Mouse (Mus musculus) gonadal fat pad, adult 2 months (tissue): ENCODE results near the gene Capn1. TPM values are rescaled to one million over a fixed set of nuclear protein-coding genes. Genes with fewer than 3 reads are reported as not detected.
"Not testable (repeated sequence)": the region's sequence is repeated elsewhere in the genome, so short reads cannot be mapped to it uniquely, and the experiment has no call there.

ENCODE experiments used
- DNase-seq: peaks from one replicate; pipeline ENCODE4 v3.0.0-alpha.2; 2012; ENCODE audit warnings: low read depth
- polyA plus RNA-seq: library from polyadenylated mRNA; depleted of rRNA; stranded (reverse); fragments of >200 nt; gene quantifications from 2 replicates; pipeline ENCODE4 v1.2.3, GENCODE M21; 2012; rRNA removed

Capn1 gene
- 70.6 and 85.2 TPM in 2 replicates for polyA plus RNA-seq

DNA sequence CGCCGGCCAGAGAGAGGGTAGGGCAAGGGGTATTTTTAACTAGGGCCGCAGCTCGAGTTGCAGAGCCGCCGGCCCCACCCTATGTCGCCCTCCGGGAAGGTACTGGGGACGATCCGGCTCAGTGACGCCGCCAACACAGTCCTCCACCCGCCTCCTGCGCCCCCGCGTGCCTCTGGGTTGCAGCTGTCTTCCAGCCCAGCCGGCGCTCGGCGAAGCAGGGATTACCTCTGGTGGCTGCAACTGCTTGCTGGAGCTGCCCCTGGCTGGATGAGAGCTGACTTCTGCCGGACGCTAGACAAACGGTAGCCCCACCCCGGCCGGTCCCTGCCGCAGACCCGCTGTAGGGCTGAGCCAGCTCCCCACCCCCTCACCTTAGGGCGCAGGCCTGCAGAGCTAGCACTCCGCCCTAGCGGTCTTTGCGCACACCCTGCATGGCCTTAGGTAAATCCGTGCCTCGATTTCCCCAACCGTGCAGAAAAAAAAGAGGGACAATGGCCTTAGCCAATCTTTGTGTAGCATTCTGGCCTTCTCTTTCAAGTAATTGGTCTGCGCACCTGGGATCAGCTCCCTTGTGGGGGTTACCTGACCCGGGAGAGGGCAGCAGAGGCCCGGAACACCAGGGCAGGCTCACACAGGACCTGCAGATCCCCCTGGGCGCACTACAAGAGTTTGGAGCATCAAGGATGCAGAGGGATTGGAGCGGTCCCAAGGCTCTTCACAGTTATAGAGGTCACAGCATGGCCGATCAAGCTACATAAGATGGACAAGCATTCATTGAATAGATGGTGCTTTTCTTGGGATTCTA, at the start of gene Capn1:
Gene Capn1, minus strand, starts transcription at position 387 of the 805 bp plus-strand sequence.
- no peak for DNase-seq

DNA sequence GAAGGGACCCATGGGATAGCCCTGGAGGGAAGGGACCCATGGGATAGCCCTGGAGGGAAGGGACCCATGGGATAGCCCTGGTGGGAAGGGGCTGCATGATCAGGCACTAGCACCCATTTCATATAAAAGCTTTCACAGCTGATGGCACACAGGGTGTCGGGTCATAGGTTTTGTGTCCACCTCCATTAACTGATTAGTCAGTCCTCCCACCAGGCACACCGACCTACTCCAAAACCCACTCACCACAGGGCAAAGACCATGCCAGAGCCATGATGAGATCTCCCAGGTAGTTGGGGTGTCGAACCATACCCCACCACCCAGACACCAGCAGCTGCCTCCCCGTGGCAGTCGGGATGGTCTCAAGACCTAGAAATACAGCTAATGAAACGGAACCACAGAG, 47.4 kb upstream of the Capn1 start:
- DNase-seq: no peak

DNA sequence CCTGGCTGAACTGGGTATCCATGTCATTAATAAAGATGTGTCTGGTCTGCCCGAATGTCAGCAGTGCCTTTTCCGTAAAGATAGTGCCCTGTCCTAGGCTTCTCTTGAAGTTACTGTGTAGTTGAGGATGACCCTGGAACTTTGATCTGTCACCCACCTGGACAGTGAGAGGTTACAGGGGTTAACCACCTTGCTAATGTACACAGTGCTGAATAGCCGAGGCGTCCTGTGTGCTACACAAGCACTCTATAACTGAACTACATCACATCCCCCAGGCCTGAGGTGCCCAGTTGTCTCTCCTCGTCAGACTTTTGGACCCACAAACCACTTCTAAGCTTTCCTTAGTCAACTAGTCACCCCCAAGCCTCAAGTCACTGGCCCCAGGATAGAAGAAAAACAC, 46.7 kb upstream of the Capn1 start:
- DNase-seq: no peak

DNA sequence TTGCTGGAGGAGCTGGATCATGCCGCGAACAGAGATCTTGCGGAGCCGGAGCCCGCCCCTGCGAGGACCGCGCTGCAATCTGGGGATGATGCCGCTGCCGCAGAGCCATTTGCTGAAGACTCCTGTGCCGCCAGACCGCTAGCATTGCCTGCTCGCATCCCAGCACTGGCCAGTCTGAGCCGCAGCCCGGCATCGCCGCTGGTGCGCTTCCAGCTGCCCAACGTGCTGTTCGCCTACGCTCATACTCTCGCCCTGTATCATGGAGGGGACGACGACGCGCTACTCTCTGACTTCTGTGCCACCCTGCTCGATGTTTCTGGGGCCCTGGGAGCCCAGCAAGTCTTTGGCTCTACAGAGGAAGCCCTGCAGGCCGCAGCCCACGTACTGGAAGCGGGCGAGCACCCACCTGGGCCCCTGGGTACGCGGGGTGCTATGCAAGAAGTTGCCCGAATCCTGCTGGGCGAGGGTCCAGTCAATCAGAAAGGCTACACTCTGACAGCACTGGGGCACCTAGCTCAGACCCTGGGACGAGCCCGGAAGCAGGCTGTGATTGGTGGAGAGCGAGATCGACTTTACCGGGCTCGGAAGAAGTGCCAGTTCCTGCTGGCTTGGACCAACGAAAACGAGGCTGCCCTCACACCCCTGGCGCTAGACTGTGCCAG, 46.1 kb upstream of the Capn1 start:
- no peak for DNase-seq

DNA sequence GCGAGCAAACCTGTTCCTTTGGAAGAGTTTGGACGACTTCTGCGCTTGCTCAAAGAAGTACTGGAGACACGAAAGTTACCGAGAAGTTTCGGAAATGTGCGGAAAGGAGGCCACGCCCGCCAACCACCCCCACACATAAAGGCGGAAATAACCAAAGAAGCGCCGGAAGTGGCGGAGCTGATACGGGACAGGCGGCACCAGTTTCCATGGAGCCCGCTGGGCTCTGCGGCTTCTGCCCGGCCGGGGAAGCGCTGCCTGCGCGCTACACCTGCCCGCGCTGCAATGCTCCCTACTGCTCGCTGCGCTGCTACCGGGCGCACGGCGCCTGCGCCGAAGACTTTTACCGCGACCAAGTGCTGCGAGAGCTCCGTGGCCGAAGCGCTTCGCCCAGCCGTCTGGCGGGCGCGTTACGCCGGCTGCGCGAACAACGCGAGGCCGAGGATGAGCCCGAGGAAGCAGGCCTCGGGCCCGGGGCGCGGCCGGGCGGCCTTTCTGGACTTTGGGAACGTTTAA, 45.4 kb upstream of the Capn1 start, which contains the start of gene Znhit2:
Gene Znhit2, plus strand, starts transcription at position 172 of the 513 bp plus-strand sequence.
- DNase-seq: no peak

DNA sequence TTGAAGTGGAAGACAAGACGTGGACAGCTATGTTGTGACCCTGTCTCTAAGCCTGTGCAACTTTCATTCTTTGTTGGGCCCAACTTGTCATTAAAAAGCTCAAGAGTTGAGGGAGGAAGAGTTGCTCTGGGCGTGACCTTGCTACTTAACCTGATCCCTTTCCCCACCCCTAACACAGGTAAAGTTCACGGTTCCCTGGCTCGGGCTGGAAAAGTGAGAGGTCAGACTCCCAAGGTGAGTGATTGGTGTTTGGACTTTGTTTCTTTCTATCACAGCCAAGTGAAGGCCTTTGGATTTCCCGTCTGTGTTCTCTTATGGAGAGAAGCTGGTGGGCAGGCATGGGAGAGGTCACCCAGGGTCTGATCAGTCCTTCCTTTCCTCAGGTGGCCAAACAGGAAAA, 43.3 kb upstream of the Capn1 start:
- DNase-seq: no peak

GRCm38 (mm10) chr19:6058513-6058912, 42.8 kb upstream of the Capn1 start:
- no peak for DNase-seq

- no peak for DNase-seq
Observed at GRCm38 (mm10) chr19:6057313-6058096, 41.8 kb upstream of the Capn1 start, which contains the start of the genes Mrpl49 and Fau. TSS of gene Mrpl49 (minus strand) at chr19:6057785. TSS of gene Fau (plus strand) at chr19:6057844.

DNA sequence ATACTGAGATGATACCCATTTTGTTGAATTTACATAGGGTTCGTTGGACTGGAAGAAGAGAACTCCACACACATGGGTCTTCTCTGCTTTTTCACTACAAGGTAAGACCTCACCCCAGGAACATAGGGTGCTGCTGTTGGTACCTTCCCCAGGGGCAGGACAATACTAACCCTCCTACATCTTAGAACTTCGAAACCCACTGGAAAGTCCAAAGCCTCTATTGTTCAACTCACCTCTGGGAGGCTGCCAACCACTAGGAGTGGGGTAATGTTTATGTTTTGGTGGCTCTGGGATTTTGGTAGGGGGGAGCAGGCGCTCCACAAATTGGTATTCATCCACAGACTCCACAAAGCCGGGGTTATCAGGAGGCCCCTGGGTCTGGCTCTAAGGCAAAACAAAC, 41.0 kb upstream of the Capn1 start:
- no peak for DNase-seq

DNA sequence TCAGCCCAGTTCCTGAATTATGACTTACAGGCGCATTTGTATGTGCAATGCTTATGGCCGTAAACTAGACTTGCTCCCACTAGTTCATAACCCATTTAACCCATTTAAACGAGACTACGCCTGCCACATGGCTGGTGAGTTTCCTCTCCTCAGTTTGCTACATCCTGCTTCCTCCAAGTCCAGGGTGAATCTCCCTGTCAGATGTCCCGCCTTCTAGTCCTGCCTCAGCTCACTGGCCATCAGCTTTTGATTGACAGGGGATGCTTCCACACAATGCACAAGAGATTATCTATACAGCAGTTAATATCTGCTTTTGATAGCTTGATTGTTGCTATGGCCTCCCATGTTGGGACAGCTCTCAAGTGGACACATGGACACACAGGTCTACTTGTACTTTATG, 38.6 kb upstream of the Capn1 start:
- no peak for DNase-seq

GRCm38 (mm10) chr19:6052516-6052915, 36.8 kb upstream of the Capn1 start:
- no peak for DNase-seq

- no peak for DNase-seq
Observed at GRCm38 (mm10) chr19:6048681-6049410, 33.1 kb upstream of the Capn1 start.

GRCm38 (mm10) chr19:6047899-6048166, 32.1 kb upstream of the Capn1 start:
- no peak for DNase-seq

- DNase-seq: no peak
Observed at GRCm38 (mm10) chr19:6047154-6047898, 31.6 kb upstream of the Capn1 start.

DNA sequence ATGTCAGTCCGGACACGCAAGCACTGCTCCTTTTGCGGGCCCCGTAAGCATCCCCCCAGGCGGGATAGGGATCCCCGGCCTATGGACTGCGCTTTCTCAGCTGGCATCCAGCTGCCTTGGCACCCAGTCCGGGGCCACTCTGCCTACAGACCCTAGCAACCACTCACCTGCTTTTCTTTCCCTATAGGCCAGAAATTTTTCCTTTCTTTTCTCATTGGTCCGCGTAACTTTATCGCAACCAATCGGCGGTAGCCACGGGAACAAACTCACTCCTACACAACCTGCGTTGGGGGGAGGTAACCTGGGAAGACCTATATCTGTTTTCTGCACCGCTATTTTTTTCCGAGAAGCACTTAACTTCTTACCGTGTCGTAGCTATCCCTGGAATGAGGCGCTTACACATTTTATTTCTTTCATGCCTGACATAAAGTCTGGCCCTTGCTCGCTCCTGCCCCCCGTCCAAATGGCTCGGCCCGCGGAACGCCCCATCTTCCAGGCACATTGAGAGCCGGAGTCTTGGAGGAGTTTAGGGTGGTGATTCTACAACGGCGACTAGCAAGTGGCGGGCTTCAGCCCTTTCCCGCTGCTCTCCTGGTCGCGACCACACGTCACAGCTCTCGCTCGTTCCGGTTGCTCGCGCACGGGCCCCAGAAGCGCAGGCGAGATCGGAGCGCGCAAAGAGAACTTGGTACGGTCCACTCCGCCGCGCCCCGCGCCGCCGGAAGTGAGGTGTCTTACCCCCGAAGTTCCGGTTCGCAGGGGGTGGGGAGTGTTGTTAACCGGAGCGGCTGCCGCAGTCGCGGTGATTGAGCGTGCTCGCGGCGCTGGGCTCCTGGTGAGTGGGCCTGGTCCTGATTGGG, 30.8 kb upstream of the Capn1 start, which contains the start of gene Syvn1:
Gene Syvn1, plus strand, starts transcription at position 283 of the 860 bp plus-strand sequence.
- peak; percentile 84 for DNase-seq

- no peak for DNase-seq
Observed at GRCm38 (mm10) chr19:6045366-6046293, 29.9 kb upstream of the Capn1 start.

DNA sequence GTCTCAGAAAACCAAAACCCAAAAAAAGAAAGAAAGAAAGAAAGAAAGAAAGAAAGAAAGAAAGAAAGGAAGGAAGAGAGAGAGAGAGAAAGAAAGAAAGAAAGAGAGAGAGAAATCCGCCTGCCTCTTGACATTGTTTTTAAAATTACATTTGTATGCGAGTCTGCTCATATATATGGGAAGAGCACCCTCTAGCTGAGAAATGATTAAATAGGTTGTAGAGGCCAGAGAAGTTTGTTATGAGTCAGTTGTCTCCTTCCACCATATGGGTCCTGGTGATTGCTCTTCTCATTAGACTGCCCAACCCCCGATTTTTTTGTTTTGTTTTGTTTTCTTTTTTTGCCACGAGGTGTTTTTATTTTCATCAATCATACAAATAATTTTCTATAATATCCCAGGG, 28.4 kb upstream of the Capn1 start:
- DNase-seq: not testable (repeated sequence)

- DNase-seq: no peak
Observed at GRCm38 (mm10) chr19:6042293-6042692, 26.6 kb upstream of the Capn1 start.

DNA sequence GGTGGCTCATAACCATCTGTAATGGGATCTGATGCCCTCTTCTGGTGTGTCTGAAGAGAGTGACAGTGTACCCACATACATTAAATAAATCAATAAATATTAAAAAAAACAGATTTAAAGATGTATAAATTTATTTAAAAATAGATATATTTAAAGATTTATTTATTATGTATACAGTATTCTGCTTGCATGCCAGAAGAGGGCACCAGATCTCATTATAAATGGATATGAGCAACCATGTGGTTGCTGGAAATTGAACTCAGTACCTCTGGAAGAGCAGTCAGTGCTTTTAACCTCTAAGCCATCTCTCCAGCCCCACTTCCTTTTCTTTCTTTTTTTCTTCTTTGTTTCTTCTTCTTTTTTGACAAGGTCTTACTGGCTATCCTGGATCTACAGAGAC, 24.3 kb upstream of the Capn1 start:
- DNase-seq: no peak
